Mouse (Mus musculus) CD4-positive helper T cell, adult 2 months (primary cell): ENCODE measurements around the gene Kif18b.

Experiments used
- DNase-seq: peaks from one replicate; pipeline ENCODE4 v3.0.0-alpha.2; 2012; ENCODE audit warnings: low read depth, missing footprints, low spot score

Gene Kif18b

DNA sequence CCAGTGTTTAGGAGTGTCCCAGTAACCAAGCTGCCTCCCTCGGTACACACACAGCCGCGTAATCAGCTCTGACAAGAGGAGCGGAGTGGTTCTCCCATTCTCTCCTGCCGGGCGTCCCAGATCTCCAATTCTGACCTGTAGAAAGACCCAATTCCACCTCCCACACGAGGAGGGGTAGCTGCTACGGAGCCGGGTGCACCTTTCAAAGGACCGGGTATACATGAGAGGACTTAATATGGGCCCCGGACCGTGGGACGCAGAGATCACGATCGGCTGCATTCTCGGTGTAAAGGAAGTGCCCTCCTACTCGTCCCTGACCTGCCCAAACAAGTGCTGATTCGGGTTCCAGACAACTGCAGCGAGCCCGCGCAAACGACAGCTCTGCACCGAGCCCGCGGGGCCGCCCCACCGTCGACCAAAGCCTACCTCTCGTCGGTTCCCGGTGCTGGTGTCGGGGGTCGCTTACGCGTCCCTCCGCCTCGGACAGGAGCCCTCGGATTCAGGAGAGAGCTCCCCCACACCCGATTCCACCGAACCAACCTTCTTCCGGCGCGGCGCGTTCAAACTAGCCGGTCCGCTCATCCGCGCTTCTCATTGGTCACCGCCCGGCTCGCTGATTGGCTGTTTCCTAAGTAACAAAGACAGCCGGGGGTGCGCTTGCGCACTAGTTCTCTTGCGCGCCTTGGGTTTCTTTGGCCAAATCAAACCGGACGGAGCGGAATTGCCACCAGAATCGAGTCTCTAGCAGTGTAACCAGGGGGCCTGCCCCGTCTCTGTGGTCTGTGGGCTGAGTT, at the start of gene Kif18b:
Gene Kif18b, minus strand, starts transcription at position 568 of the 794 bp plus-strand sequence.
- DNase-seq: peak; percentile 93

DNA sequence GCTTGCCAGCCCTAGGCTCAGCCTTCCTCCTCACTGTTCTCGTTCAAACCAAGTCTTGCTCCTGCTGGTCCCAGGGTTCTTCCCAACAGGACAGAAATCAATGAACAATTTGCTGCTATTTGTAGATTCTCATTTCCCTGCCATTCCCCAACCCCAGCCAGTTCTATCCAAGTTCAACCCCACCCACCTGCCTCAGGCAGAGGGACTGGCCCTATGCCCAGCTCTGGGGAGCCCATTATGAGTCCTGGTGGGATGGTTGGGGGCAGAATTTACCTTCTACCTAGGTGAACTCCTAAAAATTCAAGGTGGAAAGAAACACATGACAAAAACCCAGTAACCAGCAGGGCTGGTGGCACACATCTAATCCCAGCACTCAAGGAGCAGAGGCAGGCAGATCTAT, 47.4 kb upstream of the Kif18b start:
- no peak for DNase-seq

DNA sequence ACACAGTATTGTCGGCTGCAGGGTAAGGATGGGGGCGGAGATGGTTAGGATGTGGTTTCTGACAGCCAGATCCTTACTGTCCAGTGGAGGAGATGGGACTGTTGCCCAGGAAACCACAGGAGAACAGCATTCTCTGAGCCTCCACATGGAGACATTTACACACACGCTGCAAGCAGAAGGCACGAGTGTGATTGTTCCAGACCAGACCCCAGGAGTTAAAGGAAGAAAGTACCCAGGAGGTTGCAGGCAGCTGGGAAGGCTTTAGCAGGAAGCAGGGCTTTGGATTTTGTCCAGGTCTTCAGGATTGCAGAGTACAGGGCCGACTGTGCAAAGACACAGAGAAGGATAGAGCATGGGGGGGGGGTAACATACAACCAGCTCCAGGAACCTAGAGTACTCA, 46.7 kb upstream of the Kif18b start:
- no peak for DNase-seq

DNA sequence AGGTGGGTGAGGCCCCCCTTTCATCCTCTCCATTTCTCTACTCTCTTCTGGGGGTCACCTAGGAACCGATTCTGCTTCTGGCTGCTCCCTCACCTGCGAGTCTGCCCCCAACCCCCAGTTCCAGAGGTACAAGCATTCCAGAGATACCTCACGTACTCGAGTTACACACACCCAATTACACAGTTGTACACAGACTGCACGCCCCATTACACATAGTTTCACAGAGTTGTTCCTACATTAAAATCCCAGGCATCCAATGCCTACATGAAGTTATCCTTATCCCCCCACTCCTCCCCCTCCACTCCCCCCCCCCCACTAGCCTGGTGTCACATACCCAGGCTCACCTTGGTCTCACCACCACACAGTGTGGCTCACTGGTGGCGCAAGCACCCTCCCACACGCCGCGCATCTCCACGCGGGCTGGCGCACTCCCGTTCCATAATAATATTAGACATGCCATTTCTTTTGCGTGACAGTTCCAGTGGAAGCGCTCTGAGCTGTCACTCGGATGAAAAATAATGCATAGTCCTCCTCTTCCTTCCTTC, 39.7 kb upstream of the Kif18b start:
- DNase-seq: no peak

GRCm38 (mm10) chr11:102963855-102964546, 39.1 kb upstream of the Kif18b start:
- DNase-seq: no peak

- no peak for DNase-seq
Observed at GRCm38 (mm10) chr11:102963246-102963854, 38.4 kb upstream of the Kif18b start.

DNA sequence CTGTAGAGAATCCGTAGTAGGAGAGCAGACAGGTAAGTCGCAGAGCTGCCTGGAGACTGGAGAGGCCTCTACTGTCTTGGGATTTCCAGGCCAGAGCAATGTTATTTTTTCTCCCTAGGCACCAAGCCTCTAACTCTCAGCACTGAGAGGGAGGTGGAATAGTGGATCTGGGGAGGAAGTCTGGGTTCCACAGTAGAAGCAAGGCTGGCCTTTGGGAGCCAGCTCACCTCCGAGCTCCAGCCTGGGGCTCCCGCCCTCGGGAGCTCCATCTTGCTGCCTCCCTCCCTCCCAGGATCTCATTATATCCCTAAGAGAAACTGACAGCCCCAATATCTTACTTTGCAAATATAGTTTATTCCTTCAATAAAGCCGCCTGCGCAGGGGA, 37.9 kb upstream of the Kif18b start:
- DNase-seq: no peak

DNA sequence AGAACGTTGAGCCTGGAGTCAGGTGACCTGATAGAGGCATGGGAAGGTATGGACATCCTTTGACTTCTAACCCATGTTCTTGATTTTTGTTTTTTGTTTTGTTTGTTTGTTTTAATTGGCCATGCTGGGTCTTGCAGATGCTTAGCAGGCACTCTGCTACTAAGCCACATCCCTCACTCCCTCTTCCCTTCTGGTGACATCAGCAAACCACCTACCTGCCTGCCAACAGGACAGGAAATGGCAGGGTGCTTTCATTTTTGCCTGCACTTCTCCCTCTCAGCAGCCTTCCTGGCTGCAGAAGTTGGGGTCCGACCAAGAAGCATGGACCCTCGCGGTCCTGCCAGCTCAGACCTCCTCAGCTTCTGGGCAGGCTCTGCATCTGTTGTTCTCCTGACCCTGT, 36.2 kb upstream of the Kif18b start:
- no peak for DNase-seq

GRCm38 (mm10) chr11:102958870-102959269, 33.9 kb upstream of the Kif18b start:
- no peak for DNase-seq

DNA sequence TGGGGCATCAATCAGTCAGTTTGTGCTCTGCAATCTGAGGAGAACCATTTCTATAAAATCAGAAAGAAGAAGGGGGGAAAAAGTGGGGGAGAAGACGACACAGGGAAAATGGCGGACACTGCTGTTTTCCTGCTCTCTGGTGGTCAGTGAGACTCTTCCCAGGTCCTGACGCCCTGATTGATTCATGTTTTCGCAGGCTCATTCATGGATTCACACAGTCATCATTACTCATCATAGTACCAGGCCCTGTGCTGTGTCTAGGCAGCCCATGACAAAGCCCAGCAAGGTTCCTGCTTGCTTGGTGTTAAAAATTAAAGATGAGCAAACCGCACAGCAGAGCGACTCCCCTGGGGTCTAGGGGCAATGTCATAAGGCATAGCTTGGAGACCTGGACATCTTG, 33.5 kb upstream of the Kif18b start:
- DNase-seq: no peak

DNA sequence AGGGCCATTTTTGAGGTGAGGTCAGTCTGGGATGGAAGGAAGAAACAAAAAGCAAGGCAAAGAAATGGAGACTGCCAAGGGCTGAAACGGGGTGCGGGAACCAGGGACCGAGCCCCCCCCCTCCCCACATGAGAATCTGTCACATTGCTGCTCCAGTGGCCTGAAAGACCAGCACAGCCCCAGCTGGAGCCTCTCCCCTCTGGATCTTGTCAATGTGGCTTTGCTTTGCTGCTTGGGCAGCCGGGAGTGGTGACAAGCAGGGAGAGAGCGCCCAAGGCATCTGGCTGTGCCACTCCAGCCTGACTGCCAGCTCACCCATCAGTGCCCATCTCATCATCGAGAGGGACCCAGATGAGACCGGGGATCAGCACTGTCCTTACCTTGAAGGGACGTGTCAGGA, 32.8 kb upstream of the Kif18b start:
- no peak for DNase-seq

GRCm38 (mm10) chr11:102956962-102957614, 32.2 kb upstream of the Kif18b start:
- DNase-seq: no peak

DNA sequence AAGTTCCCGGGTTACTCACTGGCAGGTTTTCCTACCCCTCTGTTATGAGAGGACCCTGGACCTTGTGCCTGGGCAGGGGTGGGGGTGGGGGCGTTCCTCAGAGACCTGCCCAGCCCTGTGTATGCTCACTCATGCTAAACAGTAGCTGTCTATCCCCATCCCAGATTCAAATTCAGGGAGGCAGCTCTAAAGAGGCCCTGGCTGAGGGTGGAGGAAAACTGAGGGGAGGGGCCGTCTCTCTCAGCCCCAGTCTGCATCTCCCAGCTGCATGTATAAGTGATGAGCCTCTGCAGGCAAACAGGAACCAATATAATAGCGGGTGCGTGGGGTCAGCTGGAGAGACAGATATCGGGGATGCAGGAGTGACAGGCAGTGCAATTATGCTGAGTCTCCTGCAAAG, 28.0 kb upstream of the Kif18b start:
- no peak for DNase-seq

DNA sequence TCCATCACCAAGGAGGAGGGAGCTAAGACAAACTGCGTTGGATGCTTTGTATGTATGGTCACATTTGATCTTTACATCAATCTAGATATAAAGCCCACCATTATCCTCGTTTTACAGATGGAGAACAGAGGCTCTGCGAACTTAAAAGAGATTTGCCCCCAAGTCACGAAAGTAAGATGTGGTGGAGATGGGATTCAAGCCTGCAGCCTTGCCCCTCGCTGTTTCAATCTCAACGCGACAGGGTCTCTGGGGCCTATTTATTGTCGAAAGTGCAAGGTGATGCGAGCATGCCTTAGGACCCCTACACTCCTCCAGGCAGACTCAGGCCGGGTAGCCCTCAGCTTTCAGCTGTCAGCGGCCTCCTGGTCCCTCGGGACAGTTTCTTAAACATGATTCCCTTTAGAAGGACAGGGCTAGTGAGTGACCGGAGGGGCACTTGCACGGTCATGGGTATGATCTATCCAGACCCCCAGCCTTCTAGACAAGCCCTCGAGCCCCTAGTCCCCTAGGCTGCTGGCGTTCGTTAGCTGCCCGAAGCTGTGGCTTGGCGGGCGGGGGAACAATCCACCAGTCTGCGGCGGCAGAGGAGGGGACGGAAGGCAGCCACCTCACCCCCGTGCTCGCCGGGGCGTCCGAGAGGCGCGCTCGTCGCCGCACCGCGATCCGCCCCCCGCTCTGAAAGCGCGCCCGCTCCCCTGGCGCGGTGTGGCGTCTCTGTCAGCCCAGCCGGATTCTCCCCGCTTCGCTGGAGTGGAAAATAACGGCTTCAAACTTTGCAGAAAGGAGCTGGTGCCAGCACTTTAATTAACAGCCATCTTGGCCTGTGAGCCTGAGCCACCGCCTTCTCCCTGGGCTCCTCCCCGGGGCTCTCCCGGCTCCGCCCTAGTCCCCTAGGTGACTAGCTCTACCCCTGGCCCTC, 23.4 kb upstream of the Kif18b start:
- DNase-seq: peak; percentile 35

GRCm38 (mm10) chr11:102946992-102947343, 22.0 kb upstream of the Kif18b start:
- no peak for DNase-seq

DNA sequence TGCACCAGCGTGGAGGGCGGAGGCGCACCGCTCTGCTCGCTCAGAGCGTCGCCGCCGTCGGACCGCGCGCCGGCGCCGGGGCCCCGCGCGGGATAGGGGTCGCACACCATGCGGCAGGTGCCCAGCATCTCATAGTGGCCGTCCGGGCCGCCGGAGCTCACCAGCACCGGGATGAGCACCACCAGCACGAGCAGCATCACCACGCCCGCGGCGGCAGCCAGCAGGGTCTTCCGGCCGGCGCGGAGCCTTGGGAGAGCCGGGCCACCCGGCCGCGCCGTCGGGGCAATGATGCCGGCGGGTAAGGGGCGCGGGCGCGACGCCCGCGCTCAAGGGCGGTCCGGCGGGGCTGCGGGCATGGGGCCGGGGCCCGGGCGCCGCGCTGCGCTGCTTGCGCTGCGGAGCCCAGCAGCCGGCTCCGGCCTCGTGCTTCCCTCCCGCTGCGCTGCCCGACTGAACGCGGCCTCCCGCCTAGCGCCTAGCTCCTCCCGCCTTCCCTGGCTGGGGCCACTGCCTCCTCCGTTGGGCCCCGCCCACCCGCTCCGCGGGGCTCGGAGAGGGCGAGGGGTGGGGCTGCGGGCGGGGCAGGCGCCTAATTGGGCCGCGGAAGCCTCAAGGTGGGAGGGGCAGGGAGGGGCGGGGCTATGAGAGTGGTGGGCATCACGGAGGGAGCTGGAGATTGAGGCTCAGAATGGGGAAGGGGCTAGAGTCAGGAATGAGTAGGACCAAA, 21.5 kb upstream of the Kif18b start, which contains the start of gene C1ql1:
Gene C1ql1, minus strand, starts transcription at position 424 of the 727 bp plus-strand sequence.
- DNase-seq: peak; percentile 81

- DNase-seq: peak; percentile 28
Observed at GRCm38 (mm10) chr11:102945306-102946264, 20.7 kb upstream of the Kif18b start.

GRCm38 (mm10) chr11:102941236-102941635, 16.3 kb upstream of the Kif18b start:
- DNase-seq: no peak
